Mouse (Mus musculus) forebrain, embryonic 13.5 days (tissue): ENCODE data around the gene Rab21. TPM values are rescaled to one million over a fixed set of nuclear protein-coding genes. Genes with fewer than 3 reads are reported as not detected.

Source experiments
- ATAC-seq: fragments of 200-750 bp; cut with Nextera tagmentation; 2 replicates; pipeline ENCODE4 v1.8.0; 2017
- H3K27ac ChIP-seq: fragments of 300-500 bp; sonication (generic); 2 replicates; pipeline ENCODE4 v1.5.1; 2015; ENCODE audit warnings: inconsistent platforms, mild to moderate bottlenecking, moderate library complexity
- H3K27me3 ChIP-seq: fragments of 300-500 bp; sonication (generic); 2 replicates; pipeline ENCODE4 v1.6.1; 2015; ENCODE audit warnings: mild to moderate bottlenecking, inconsistent platforms
- H3K36me3 ChIP-seq: fragments of 300-500 bp; sonication (generic); 2 replicates; pipeline ENCODE4 v1.6.1; 2015; ENCODE audit warnings: mild to moderate bottlenecking, inconsistent platforms; ENCODE audit not compliant: poor library complexity, severe bottlenecking
- H3K4me1 ChIP-seq: fragments of 300-500 bp; sonication (generic); 2 replicates; pipeline ENCODE4 v1.6.1; 2015; ENCODE audit warnings: inconsistent platforms
- H3K4me2 ChIP-seq: fragments of 300-500 bp; sonication (generic); 2 replicates; pipeline ENCODE4 v1.6.1; 2015; ENCODE audit warnings: inconsistent platforms, mild to moderate bottlenecking, moderate library complexity
- H3K4me3 ChIP-seq: fragments of 300-500 bp; sonication (generic); 2 replicates; pipeline ENCODE4 v1.5.1; 2015; ENCODE audit warnings: mild to moderate bottlenecking, inconsistent platforms
- H3K9ac ChIP-seq: fragments of 300-500 bp; sonication (generic); 2 replicates; pipeline ENCODE4 v1.6.1; 2015; ENCODE audit warnings: mild to moderate bottlenecking, inconsistent platforms
- H3K9me3 ChIP-seq: fragments of 300-500 bp; sonication (generic); replicated peaks from 2 replicates; pipeline ENCODE4 v1.6.1; 2016; ENCODE audit warnings: inconsistent platforms
- WGBS: fragments of 180-500 bp; shearing (Covaris S2); methylation state at CpG from one replicate; pipeline ENCODE4 v1.1.7; 2015; 5-methylcytosine and 5-hydroxymethylcytosine counted together
- polyA plus RNA-seq: library from polyadenylated mRNA; unstranded; fragments of >200 nt; fragmentation: Nextera tagmentation; extraction: Ambion mirVana; gene quantifications from 2 replicates; pipeline ENCODE4 v1.2.1, GENCODE M21; 2015

Rab21 gene
- polyA plus RNA-seq, 1 experiment from 2014 or later, result 5.8 TPM

- Histone ChIP-seq H3K4me1 (no peaks in the 10 kb centered on the region), H3K9ac (no peak overlapping the region), H3K27ac (no peak overlapping the region), H3K4me3 (no peak overlapping the region), H3K9me3 (no peaks in the 10 kb centered on the region), H3K36me3 (peaks cover 33% of the 10 kb centered on the region), H3K27me3 (no peaks in the 10 kb centered on the region), H3K4me2 (no peak overlapping the region)
- WGBS, result 86% methylated on average over 4 of the region's 4 CpGs
- ATAC-seq, result no peak
Observed at GRCm38 (mm10) chr10:115237931-115238330, 77.5 kb downstream of the Rab21 start.

Other genes starting within 250 kb of the Rab21 start
- 0.06 and 0.10 TPM in 2 replicates for gene Tph2, start 130.6 kb downstream of the Rab21 start, polyA plus RNA-seq
- 39.6 and 41.5 TPM in 2 replicates for gene Tbc1d15, start 64.1 kb downstream of the Rab21 start, polyA plus RNA-seq
- gene Tmem19, start 46.9 kb upstream of the Rab21 start, polyA plus RNA-seq, result 34.1 and 35.0 TPM in 2 replicates
- 35.6 and 37.1 TPM in 2 replicates for gene Thap2, start 68.8 kb upstream of the Rab21 start, polyA plus RNA-seq
- 17.7 and 20.0 TPM in 2 replicates for gene Zfc3h1, start 69.4 kb upstream of the Rab21 start, polyA plus RNA-seq